Mouse (Mus musculus) MEL (cell line): Measurements from ENCODE around the gene Dcun1d1. TPM values are rescaled to one million over a fixed set of nuclear protein-coding genes. Genes with fewer than 3 reads are reported as not detected.

Experiments
- DNase-seq: peaks from one replicate; pipeline ENCODE4 v3.0.0; 2011; ENCODE audit warnings: low read depth, low spot score
- H3K27ac ChIP-seq: 2 replicates; pipeline ENCODE4 v1.5.1; 2012; ENCODE audit warnings: low read depth, mild to moderate bottlenecking, control low read depth, low read length, moderate library complexity; ENCODE audit not compliant: control insufficient read depth
- H3K27me3 ChIP-seq, 2 experiments: fragments of 150-350 bp in 1 of 2; sonication (generic) in 1 of 2; 2 replicates each; pipeline ENCODE4 v1.6.1; 2012; ENCODE audit warnings: low read length in 2 of 2, mild to moderate bottlenecking in 2 of 2, improper control_type of control experiment in 1 of 2, moderate library complexity in 1 of 2; ENCODE audit not compliant: insufficient read depth in 2 of 2, control insufficient read depth in 1 of 2
- H3K36me3 ChIP-seq, 2 experiments: 2 replicates each; pipeline ENCODE4 v1.6.1; 2012 to 2014; ENCODE audit warnings: low read length in 2 of 2, improper control_type of control experiment in 1 of 2, inconsistent platforms in 1 of 2, mild to moderate bottlenecking in 1 of 2; ENCODE audit not compliant: insufficient read depth in 2 of 2, control insufficient read depth in 1 of 2
- H3K4me1 ChIP-seq, 2 experiments: fragments of 150-350 bp in 1 of 2; sonication (generic) in 1 of 2; 2 replicates each; pipeline ENCODE4 v1.6.1; 2012; ENCODE audit warnings: low read length in 2 of 2, improper control_type of control experiment in 1 of 2, mild to moderate bottlenecking in 1 of 2; ENCODE audit not compliant: insufficient read depth in 2 of 2, control insufficient read depth in 1 of 2
- H3K4me3 ChIP-seq, 2 experiments: fragments of 150-350 bp in 1 of 2; sonication (generic) in 1 of 2; 2 replicates each; pipeline ENCODE4 v1.5.1; 2012; ENCODE audit warnings: low read depth in 2 of 2, low read length in 2 of 2, mild to moderate bottlenecking in 2 of 2, moderate library complexity in 2 of 2, control low read depth in 1 of 2, improper control_type of control experiment in 1 of 2; ENCODE audit not compliant: control insufficient read depth in 1 of 2, insufficient read depth in 1 of 2
- H3K79me2 ChIP-seq: 2 replicates; pipeline ENCODE4 v1.6.1; 2012; ENCODE audit warnings: mild to moderate bottlenecking, low read length, moderate library complexity; ENCODE audit not compliant: control insufficient read depth, poor library complexity, insufficient read depth
- H3K9ac ChIP-seq: 2 replicates; pipeline ENCODE4 v1.6.1; 2012; ENCODE audit warnings: low read depth, mild to moderate bottlenecking, control low read depth, low read length, moderate library complexity; ENCODE audit not compliant: control insufficient read depth, poor library complexity, severe bottlenecking
- H3K9me3 ChIP-seq: fragments of 150-350 bp; sonication (generic); replicated peaks from 2 replicates; pipeline ENCODE4 v1.6.1; 2012; ENCODE audit warnings: mild to moderate bottlenecking, low read length, improper control_type of control experiment, moderate library complexity; ENCODE audit not compliant: insufficient read depth
- CHD2 ChIP-seq: IDR thresholded peaks from 2 replicates; pipeline ENCODE4 v1.6.1; 2011; ENCODE audit warnings: low read length, improper control_type of control experiment
- E2F4 ChIP-seq: IDR thresholded peaks from 2 replicates; pipeline ENCODE4 v1.6.1; 2011; ENCODE audit warnings: low read depth, low read length, improper control_type of control experiment, borderline replicate concordance
- ELF1 ChIP-seq: IDR thresholded peaks from 2 replicates; pipeline ENCODE4 v1.6.1; 2014; ENCODE audit warnings: low read depth, mild to moderate bottlenecking, inconsistent platforms, low read length, improper control_type of control experiment, moderate library complexity
- EP300 ChIP-seq, 2 experiments: IDR thresholded peaks; 2 replicates each; pipeline ENCODE4 v1.6.1; 2011; ENCODE audit warnings: improper control_type of control experiment in 2 of 2, low read length in 2 of 2, low read depth in 1 of 2, mild to moderate bottlenecking in 1 of 2
- ETS1 ChIP-seq: IDR thresholded peaks from 2 replicates; pipeline ENCODE4 v1.6.1; 2012; ENCODE audit warnings: low read depth, mild to moderate bottlenecking, inconsistent platforms, low read length, improper control_type of control experiment, moderate library complexity
- GABPA ChIP-seq: IDR thresholded peaks from 2 replicates; pipeline ENCODE4 v1.6.1; 2012; ENCODE audit warnings: low read depth, mild to moderate bottlenecking, inconsistent platforms, low read length, improper control_type of control experiment, moderate library complexity
- GATA1 ChIP-seq: IDR thresholded peaks from 2 replicates; pipeline ENCODE4 v1.6.1; 2011; ENCODE audit warnings: low read depth, low read length, improper control_type of control experiment
- HCFC1 ChIP-seq: IDR thresholded peaks from 2 replicates; pipeline ENCODE4 v1.6.1; 2012; ENCODE audit warnings: low read depth, mild to moderate bottlenecking, inconsistent platforms, low read length, improper control_type of control experiment, moderate library complexity
- JUND ChIP-seq: IDR thresholded peaks from 2 replicates; pipeline ENCODE4 v1.6.1; 2011; ENCODE audit warnings: low read depth, mild to moderate bottlenecking, improper control_type of control experiment, low read length
- KAT2A ChIP-seq: conservative IDR thresholded peaks from 2 replicates; pipeline ENCODE4 v1.6.1; 2012; ENCODE audit warnings: low read depth, low read length, improper control_type of control experiment, inconsistent platforms
- MAFK ChIP-seq: IDR thresholded peaks from 2 replicates; pipeline ENCODE4 v1.6.1; 2011; ENCODE audit warnings: low read depth, mild to moderate bottlenecking, low read length, improper control_type of control experiment, borderline replicate concordance
- MAX ChIP-seq: IDR thresholded peaks from 2 replicates; pipeline ENCODE4 v1.6.1; 2011; ENCODE audit warnings: low read length, improper control_type of control experiment
- MAZ ChIP-seq: IDR thresholded peaks from 2 replicates; pipeline ENCODE4 v1.6.1; 2012; ENCODE audit warnings: low read depth, mild to moderate bottlenecking, inconsistent platforms, low read length, improper control_type of control experiment
- MEF2A ChIP-seq: IDR thresholded peaks from 2 replicates; pipeline ENCODE4 v1.6.1; 2014; ENCODE audit warnings: low read depth, mild to moderate bottlenecking, inconsistent platforms, low read length, improper control_type of control experiment; ENCODE audit not compliant: poor library complexity, insufficient replicate concordance, severe bottlenecking; ENCODE audit errors: extremely low read depth
- MYB ChIP-seq: IDR thresholded peaks from 2 replicates; pipeline ENCODE4 v1.6.1; 2011; ENCODE audit warnings: mild to moderate bottlenecking, low read depth, low read length, improper control_type of control experiment
- MYC ChIP-seq: IDR thresholded peaks from 2 replicates; pipeline ENCODE4 v1.6.1; 2011; ENCODE audit warnings: low read depth, mild to moderate bottlenecking, low read length, improper control_type of control experiment, moderate library complexity
- NELFE ChIP-seq: IDR thresholded peaks from 2 replicates; pipeline ENCODE4 v1.6.1; 2011; ENCODE audit warnings: low read depth, low read length, improper control_type of control experiment
- NRF1 ChIP-seq: IDR thresholded peaks from 2 replicates; pipeline ENCODE4 v1.6.1; 2014; ENCODE audit warnings: low read depth, mild to moderate bottlenecking, inconsistent platforms, low read length, improper control_type of control experiment, moderate library complexity; ENCODE audit not compliant: poor library complexity, insufficient read depth, severe bottlenecking
- POLR2A ChIP-seq, 2 experiments: IDR thresholded peaks; 2 replicates each; pipeline ENCODE4 v1.6.1; 2011 to 2012; ENCODE audit warnings: low read length in 2 of 2, mild to moderate bottlenecking in 2 of 2, control low read depth in 1 of 2, improper control_type of control experiment in 1 of 2, low read depth in 1 of 2, moderate library complexity in 1 of 2; ENCODE audit not compliant: control insufficient read depth in 1 of 2, insufficient read depth in 1 of 2, poor library complexity in 1 of 2
- POLR2AphosphoS2 ChIP-seq: IDR thresholded peaks from 2 replicates; pipeline ENCODE4 v1.6.1; 2011; ENCODE audit warnings: low read length, improper control_type of control experiment
- POLR2AphosphoS5 ChIP-seq: IDR thresholded peaks from 2 replicates; pipeline ENCODE4 v1.6.1; 2012; ENCODE audit warnings: low read depth, borderline replicate concordance, mild to moderate bottlenecking, inconsistent platforms, low read length, moderate library complexity, mixed read lengths
- RAD21 ChIP-seq: IDR thresholded peaks from 2 replicates; pipeline ENCODE4 v1.6.1; 2011; ENCODE audit warnings: mild to moderate bottlenecking, low read depth, low read length, improper control_type of control experiment
- RCOR1 ChIP-seq: IDR thresholded peaks from 2 replicates; pipeline ENCODE4 v1.6.1; 2012; ENCODE audit warnings: low read depth, mild to moderate bottlenecking, inconsistent platforms, low read length, improper control_type of control experiment
- SIN3A ChIP-seq: IDR thresholded peaks from 2 replicates; pipeline ENCODE4 v1.6.1; 2012; ENCODE audit warnings: low read length, improper control_type of control experiment, inconsistent platforms
- SMC3 ChIP-seq: IDR thresholded peaks from 2 replicates; pipeline ENCODE4 v1.6.1; 2011; ENCODE audit warnings: low read depth, low read length, improper control_type of control experiment
- TAL1 ChIP-seq: IDR thresholded peaks from 2 replicates; pipeline ENCODE4 v1.6.1; 2012; ENCODE audit warnings: mild to moderate bottlenecking, inconsistent platforms, low read length, moderate library complexity, mixed read lengths
- TBP ChIP-seq: IDR thresholded peaks from 2 replicates; pipeline ENCODE4 v1.8.0; 2011; ENCODE audit warnings: low read depth, low read length, improper control_type of control experiment
- TCF12 ChIP-seq: IDR thresholded peaks from 2 replicates; pipeline ENCODE4 v1.6.1; 2014; ENCODE audit warnings: low read depth, mild to moderate bottlenecking, inconsistent platforms, low read length, improper control_type of control experiment, moderate library complexity
- UBTF ChIP-seq: IDR thresholded peaks from 2 replicates; pipeline ENCODE4 v1.6.1; 2012; ENCODE audit warnings: low read depth, mild to moderate bottlenecking, inconsistent platforms, low read length, improper control_type of control experiment, moderate library complexity, borderline replicate concordance; ENCODE audit not compliant: insufficient read depth
- USF1 ChIP-seq: IDR thresholded peaks from 2 replicates; pipeline ENCODE4 v1.6.1; 2014; ENCODE audit warnings: low read depth, mild to moderate bottlenecking, inconsistent platforms, low read length, improper control_type of control experiment, moderate library complexity
- USF2 ChIP-seq, 2 experiments: IDR thresholded peaks; 2 replicates each; pipeline ENCODE4 v1.6.1; 2011 to 2012; ENCODE audit warnings: improper control_type of control experiment in 2 of 2, low read length in 2 of 2, borderline replicate concordance in 1 of 2, inconsistent platforms in 1 of 2, low read depth in 1 of 2, mild to moderate bottlenecking in 1 of 2; ENCODE audit not compliant: insufficient read depth in 1 of 2
- ZKSCAN1 ChIP-seq: IDR thresholded peaks from 2 replicates; pipeline ENCODE4 v1.6.1; 2012; ENCODE audit warnings: low read depth, mild to moderate bottlenecking, inconsistent platforms, low read length, improper control_type of control experiment, moderate library complexity
- ZMIZ1 ChIP-seq: IDR thresholded peaks from 2 replicates; pipeline ENCODE4 v1.6.1; 2012; ENCODE audit warnings: low read depth, mild to moderate bottlenecking, inconsistent platforms, low read length, improper control_type of control experiment, moderate library complexity
- ZNF384 ChIP-seq: IDR thresholded peaks from 2 replicates; pipeline ENCODE4 v1.6.1; 2012; ENCODE audit warnings: low read depth, mild to moderate bottlenecking, inconsistent platforms, low read length, improper control_type of control experiment
- polyA plus RNA-seq, 2 experiments: library from polyadenylated mRNA; stranded (reverse) in 1 of 2; unstranded in 1 of 2; fragments of >175 nt in 1 of 2; fragments of >200 nt in 1 of 2; gene quantifications; 2 replicates each; pipeline versions ENCODE4 v1.2.1 to v1.2.4; 2012; ENCODE audit warnings: low replicate concordance in 2 of 2, low read depth in 1 of 2; ENCODE audit not compliant: insufficient read length in 2 of 2, insufficient read depth in 1 of 2, missing spikeins in 1 of 2
- total RNA-seq: library from RNA; depleted of rRNA; stranded (reverse); fragments of 300-350 nt; gene quantifications from 2 replicates; pipeline ENCODE4 v1.2.3, GENCODE M21; 2012

The Dcun1d1 gene
- total and polyA plus RNA-seq, 3 experiments: 20.8 to 35.1 (median 32.7) TPM

- DNase-seq: peak; percentile 64
- peak overlapping the region; percentile 91 for H3K9ac ChIP-seq
- peak overlapping the region; percentile 84 for H3K27ac ChIP-seq
- no peaks in the 10 kb centered on the region for H3K27me3 ChIP-seq
- H3K36me3 ChIP-seq: peaks cover 0 to 35% of the 10 kb centered on the region in 2 experiments; a peak in 2 of 4 replicates
- H3K4me3 ChIP-seq: peak overlapping the region; percentile 86 to 92
- peaks cover 8 to 11% of the 10 kb centered on the region in 2 experiments for H3K4me1 ChIP-seq
- TF ChIP-seq POLR2AphosphoS2 (no peak), RAD21 (no peak), KAT2A (no peak), GATA1 (no peak), USF2 (IDR thresholded peaks at IDR 0.05; ENCODE audit: borderline replicate concordance in 1 of 2, insufficient read depth in 1 of 2, low read depth in 1 of 2, low read length in 2 of 2) (no peak), ZMIZ1 (peak; percentile 83), POLR2AphosphoS5 (no peak), NELFE (peak; percentile 54), ZNF384 (no peak), MEF2A (no peak), MAX (peak; percentile 44; the same call in 1 of the 2 replicates), SMC3 (no peak), SIN3A (no peak; the same call in 1 of the 2 replicates), GABPA (no peak), RCOR1 (no peak), MAZ (peak; percentile 38; the same call in 1 of the 2 replicates), EP300 (IDR thresholded peaks at IDR 0.05; ENCODE audit: low read depth in 1 of 2, low read length in 2 of 2) (no peak), E2F4 (no peak), TCF12 (0 out of 2 replicates have a peak, but pooled peaks have one; percentile 15), USF1 (no peak), ELF1 (no peak), UBTF (peak; percentile 63; the same call in 1 of the 2 replicates), TAL1 (no peak), CHD2 (no peak), NRF1 (peak; percentile 75), MYB (no peak), POLR2A (IDR thresholded peaks at IDR 0.05; ENCODE audit: control insufficient read depth in 1 of 2, insufficient read depth in 1 of 2, low read depth in 1 of 2, low read length in 2 of 2, poor library complexity in 1 of 2) (peak in 1 of 2 experiments; percentile 71; a peak in 2 of 4 replicates), MAFK (no peak), HCFC1 (peak; percentile 38; the same call in 1 of the 2 replicates), TBP (no peak), JUND (no peak), ZKSCAN1 (no peak), ETS1 (no peak), MYC (no peak)
- peaks cover 56% of the 10 kb centered on the region for H3K79me2 ChIP-seq
- H3K9me3 ChIP-seq: no peaks in the 10 kb centered on the region
Observed at GRCm38 (mm10) chr3:35932735-35933404, 4.4 kb downstream of the Dcun1d1 start.
